Mouse (Mus musculus): Measurements from ENCODE around the gene Bpifa5.
A peak's percentile ranks its signal among the peaks of the same experiment; 100 is the strongest.

Bpifa5 gene

DNA sequence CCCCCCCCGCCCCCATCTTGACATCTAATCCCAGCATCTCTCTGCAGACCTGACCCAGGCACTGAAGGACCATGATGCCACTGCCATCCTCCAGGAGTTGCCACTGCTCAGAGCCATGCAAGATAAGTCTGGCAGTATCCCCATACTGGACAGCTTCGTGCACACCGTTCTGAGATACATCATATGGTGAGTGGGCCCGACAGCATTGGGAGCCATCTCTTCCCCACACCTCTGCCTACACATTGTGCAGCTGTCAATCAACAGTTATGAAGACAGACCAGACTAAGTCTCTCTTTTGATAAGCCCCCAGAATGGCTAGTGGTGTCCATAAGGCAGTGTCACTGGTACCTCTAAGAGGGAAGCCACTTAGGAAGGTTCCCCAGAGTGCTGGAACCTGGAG is 42.2 kb downstream of the Bpifa5 start:
- DNase-seq (ENCODE audit: inconsistent age in 2 of 2, low spot score in 1 of 2): no peak

DNA sequence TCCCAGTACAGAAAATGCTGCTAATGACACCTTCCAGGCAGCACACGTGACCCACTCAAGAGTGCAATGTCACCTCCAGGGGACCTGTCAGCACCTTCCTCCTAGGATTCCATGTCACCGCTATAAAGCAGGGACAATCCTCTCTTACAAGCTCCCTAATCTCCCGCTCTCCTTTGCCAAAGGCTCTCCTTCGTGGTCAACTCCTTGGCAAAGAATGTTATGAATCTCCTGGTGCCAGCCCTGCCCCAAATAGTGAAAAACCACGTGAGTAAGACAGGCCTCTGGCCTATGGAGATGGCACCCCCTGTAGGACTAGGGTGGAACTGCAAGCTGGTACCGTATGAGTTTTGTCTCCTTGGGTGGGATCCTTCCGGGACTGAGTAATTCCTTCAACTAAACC is 44.5 kb downstream of the Bpifa5 start:
- peak; percentile 66 to 86 for DNase-seq (ENCODE audit: inconsistent age in 2 of 2, low spot score in 1 of 2)

DNA sequence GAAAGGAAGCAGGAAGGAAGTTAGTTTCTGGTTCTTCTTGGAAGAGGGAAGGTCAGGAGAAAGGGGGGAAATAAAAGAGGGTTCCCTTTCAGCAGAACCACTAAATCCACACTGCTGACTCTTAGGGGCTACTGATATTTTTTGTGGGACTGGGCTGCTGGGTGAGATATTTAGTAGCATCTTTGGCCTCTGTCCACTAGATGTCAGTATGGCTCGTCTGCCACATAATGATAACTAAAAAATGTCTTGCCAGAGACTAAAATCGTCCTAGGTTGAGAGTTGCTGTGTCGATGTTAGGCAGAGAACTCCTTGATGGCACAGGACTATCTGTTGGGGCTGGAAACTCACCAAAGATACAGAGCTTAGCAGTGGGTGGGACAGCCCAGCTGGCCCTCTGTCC is 46.7 kb downstream of the Bpifa5 start:
- peak in 1 of 2 experiments; percentile 66 for DNase-seq (ENCODE audit: inconsistent age in 2 of 2, low spot score in 1 of 2)

DNA sequence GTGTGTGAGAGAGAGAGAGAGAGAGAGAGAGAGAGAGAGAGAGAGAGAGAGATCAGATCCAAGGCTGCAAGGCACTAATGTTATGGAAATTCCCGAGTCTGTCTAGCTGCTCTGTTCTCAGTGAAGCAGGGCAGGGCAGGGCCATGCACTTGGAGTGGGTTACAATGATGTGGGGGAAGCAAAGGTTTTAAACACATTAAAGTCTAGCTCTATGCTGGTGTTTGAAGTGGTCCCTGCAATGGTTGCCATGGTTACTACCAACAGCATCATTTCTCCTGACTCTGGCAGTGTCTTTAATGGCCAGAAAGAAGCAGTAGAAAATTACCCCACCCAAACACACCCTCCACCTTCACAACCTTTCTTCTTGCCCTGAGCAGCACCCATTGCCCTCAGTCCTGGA is 48.7 kb downstream of the Bpifa5 start:
- no peak for DNase-seq (ENCODE audit: inconsistent age in 2 of 2, low spot score in 1 of 2)

DNA sequence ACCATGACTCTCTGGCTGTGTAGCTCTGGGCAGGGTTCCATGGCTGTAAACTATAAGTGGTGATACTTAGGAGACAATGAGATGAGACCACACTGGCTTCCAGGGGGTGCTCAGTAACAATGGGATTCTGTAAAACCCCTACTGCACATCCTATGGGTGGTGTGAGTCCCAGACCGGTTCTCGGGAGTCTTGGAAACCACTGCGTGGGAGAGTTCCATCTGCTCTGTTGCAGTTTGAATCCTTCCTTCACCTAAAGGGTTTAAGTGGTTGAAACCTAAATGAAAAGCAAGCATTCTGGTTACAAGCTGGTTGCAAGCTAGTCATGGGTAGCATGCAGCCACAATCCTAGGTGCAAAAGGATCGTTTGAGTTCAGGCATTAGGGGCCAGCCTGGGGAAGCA is 49.5 kb downstream of the Bpifa5 start:
- no peak for DNase-seq (ENCODE audit: inconsistent age in 2 of 2, low spot score in 1 of 2)

DNA sequence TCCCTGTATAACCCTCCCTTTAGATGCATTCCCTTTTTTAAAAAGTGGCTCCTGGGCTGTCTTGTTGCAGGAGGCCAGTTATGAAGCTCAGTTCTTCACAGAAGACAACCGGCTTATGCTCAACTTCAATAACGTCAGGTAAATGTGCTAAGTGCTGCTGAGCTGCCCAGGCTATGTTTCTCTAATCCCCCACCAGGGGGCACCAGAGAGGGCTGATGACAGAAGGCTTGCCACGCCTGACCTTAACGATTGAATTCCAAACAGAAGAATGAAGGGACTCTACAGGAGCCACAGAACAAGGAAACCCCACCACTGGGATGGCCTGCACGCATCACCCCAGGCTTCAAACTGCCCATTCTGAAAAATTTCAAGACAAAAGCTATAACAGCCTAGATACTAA is 52.8 kb downstream of the Bpifa5 start:
- DNase-seq (ENCODE audit: inconsistent age in 2 of 2, low spot score in 1 of 2): peak; percentile 81 to 92

All from adrenal gland, adult (tissue).